Mouse (Mus musculus): ENCODE measurements around the gene B4galt1. TPM values are rescaled to one million over a fixed set of nuclear protein-coding genes. Genes with fewer than 3 reads are reported as not detected.
A peak's percentile ranks its signal among the peaks of the same experiment; 100 is the strongest.

Gene B4galt1
- polyA plus RNA-seq, 1 experiment from 2014 or later: 34.6 TPM

DNA sequence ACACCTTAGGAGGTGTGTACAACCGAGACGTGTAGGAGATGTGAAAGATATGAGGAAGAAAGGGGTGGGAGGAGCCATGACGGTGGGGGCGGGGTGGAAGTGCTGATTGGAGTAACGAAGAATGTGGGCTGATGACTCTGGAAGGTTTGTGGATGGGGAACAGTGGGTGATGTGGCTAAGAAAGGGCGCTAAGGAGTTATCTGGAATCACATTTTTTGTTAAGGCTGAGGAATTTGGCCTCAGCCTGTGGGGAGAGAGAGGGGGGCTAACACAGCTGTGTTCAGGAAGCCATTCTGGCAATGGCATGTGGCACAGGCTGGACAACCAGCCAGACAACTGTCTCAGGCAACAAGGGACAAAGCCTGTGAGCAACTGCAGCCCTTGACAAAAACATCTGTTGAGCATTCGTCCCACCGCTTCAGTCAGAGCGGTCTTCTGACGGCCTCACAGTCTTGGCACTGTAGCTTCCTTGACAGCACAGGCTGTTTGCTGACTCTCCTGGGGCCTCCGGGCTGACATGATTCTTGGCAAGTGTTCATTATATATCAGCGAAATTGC, 23.1 kb upstream of the B4galt1 start:
- Histone ChIP-seq H3K36me3 (ENCODE audit: control insufficient read depth, insufficient read depth, low read length) (no peaks in the 10 kb centered on the region), H3K9ac (ENCODE audit: low read length) (no peak overlapping the region), H3K9me3 (ENCODE audit: control insufficient read depth, low read length) (no peaks in the 10 kb centered on the region), H3K4me3 (ENCODE audit: low read depth, low read length) (no peak overlapping the region), H3K4me2 (ENCODE audit: low read depth, severe bottlenecking) (no peak overlapping the region), H3K4me1 (ENCODE audit: control insufficient read depth, insufficient read depth, low read length) (peaks cover 23% of the 10 kb centered on the region), H3K27ac (replicated peaks; ENCODE audit: low read depth, low read length) (peak overlapping the region; percentile 45; the same call in 1 of the 2 replicates), H3K27me3 (ENCODE audit: control insufficient read depth, insufficient read depth, low read length) (no peaks in the 10 kb centered on the region)
- WGBS: 38% methylated on average over 12 of the region's 12 CpGs
- peak; percentile 32; the same call in 1 of the 2 replicates for ATAC-seq (ENCODE audit: insufficient number of reproducible peaks, low FRiP score, low TSS enrichment, low read depth)
- peak; percentile 44 for DNase-seq (ENCODE audit: low spot score)

DNA sequence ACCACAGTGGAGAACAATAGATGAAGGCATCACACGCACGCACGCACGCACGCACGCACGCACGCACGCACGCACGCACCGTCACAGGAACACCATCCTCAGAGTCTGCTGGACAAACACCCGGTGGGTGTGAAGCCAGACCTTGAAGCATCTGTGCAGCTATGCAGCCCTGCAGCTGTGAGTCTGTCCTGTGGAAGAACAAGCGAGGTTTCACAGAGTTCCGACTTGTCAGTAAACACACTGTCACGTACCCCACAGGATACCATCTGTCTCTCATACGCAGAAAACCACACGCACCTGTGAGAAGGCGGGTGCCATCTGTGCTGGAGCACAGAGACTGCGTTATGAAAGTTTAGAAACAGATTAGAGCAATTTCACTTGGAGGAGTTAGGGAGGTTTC, 22.0 kb upstream of the B4galt1 start:
- H3K36me3 ChIP-seq (ENCODE audit: control insufficient read depth, insufficient read depth, low read length): no peaks in the 10 kb centered on the region
- no peak for DNase-seq (ENCODE audit: low spot score)
- H3K27me3 ChIP-seq (ENCODE audit: control insufficient read depth, insufficient read depth, low read length): no peaks in the 10 kb centered on the region
- H3K9me3 ChIP-seq (ENCODE audit: control insufficient read depth, low read length): no peaks in the 10 kb centered on the region
- ATAC-seq (ENCODE audit: insufficient number of reproducible peaks, low FRiP score, low TSS enrichment, low read depth): no peak
- no peak overlapping the region for H3K4me3 ChIP-seq (ENCODE audit: low read depth, low read length)
- H3K4me1 ChIP-seq (ENCODE audit: control insufficient read depth, insufficient read depth, low read length): peaks cover 23% of the 10 kb centered on the region
- no peak overlapping the region for H3K9ac ChIP-seq (ENCODE audit: low read length)
- no peak overlapping the region for H3K27ac ChIP-seq (replicated peaks; ENCODE audit: low read depth, low read length)
- H3K4me2 ChIP-seq (ENCODE audit: low read depth, severe bottlenecking): no peak overlapping the region
- 89% methylated on average over 20 of the region's 20 CpGs for WGBS

GRCm38 (mm10) chr4:40874794-40875552, 21.2 kb upstream of the B4galt1 start:
- H3K4me3 ChIP-seq (ENCODE audit: low read depth, low read length): no peak overlapping the region
- peak overlapping the region; percentile 63; the same call in 1 of the 2 replicates for H3K27ac ChIP-seq (replicated peaks; ENCODE audit: low read depth, low read length)
- H3K27me3 ChIP-seq (ENCODE audit: control insufficient read depth, insufficient read depth, low read length): no peaks in the 10 kb centered on the region
- DNase-seq (ENCODE audit: low spot score) (no peak), ATAC-seq (ENCODE audit: insufficient number of reproducible peaks, low FRiP score, low TSS enrichment, low read depth) (no peak)
- H3K9ac ChIP-seq (ENCODE audit: low read length): no peak overlapping the region
- no peak overlapping the region for H3K4me2 ChIP-seq (ENCODE audit: low read depth, severe bottlenecking)
- H3K4me1 ChIP-seq (ENCODE audit: control insufficient read depth, insufficient read depth, low read length): peaks cover 23% of the 10 kb centered on the region
- H3K9me3 ChIP-seq (ENCODE audit: control insufficient read depth, low read length): no peaks in the 10 kb centered on the region
- H3K36me3 ChIP-seq (ENCODE audit: control insufficient read depth, insufficient read depth, low read length): no peaks in the 10 kb centered on the region
- 81% methylated on average over 5 of the region's 5 CpGs for WGBS

- DNase-seq (ENCODE audit: low spot score): peak; percentile 57
- Histone ChIP-seq H3K9me3 (ENCODE audit: control insufficient read depth, low read length) (no peaks in the 10 kb centered on the region), H3K9ac (ENCODE audit: low read length) (peak overlapping the region; percentile 32), H3K27ac (replicated peaks; ENCODE audit: low read depth, low read length) (peak overlapping the region; percentile 63), H3K4me1 (ENCODE audit: control insufficient read depth, insufficient read depth, low read length) (peaks cover 23% of the 10 kb centered on the region), H3K36me3 (ENCODE audit: control insufficient read depth, insufficient read depth, low read length) (no peaks in the 10 kb centered on the region), H3K27me3 (ENCODE audit: control insufficient read depth, insufficient read depth, low read length) (no peaks in the 10 kb centered on the region), H3K4me2 (ENCODE audit: low read depth, severe bottlenecking) (no peak overlapping the region), H3K4me3 (ENCODE audit: low read depth, low read length) (no peak overlapping the region)
- ATAC-seq (ENCODE audit: insufficient number of reproducible peaks, low FRiP score, low TSS enrichment, low read depth): peak; percentile 22; the same call in 1 of the 2 replicates
- 13% methylated on average over 6 of the region's 6 CpGs for WGBS
These were observed 20.4 kb upstream of the B4galt1 start for GRCm38 (mm10) chr4:40874151-40874600.

DNA sequence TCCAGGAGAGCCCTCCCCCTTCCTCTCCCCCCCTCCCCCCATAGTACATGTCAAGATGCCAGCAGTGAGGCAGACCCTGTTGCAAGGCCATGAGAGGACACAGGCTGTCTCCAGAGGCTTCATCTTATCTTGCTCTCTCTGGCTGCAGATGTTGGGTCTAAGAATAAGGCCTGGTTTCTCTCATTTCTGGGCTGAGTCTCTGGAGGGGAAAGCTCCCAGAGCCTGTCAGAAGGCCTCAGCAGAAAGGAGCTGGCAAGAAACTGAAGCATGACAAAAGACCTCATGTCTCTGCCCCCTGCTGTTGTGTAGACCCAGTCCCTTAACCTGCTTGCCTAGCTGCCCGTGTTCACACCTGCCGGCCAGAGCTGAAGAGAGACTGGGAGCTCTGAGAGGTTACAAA, 19.5 kb upstream of the B4galt1 start:
- Histone ChIP-seq H3K36me3 (ENCODE audit: control insufficient read depth, insufficient read depth, low read length) (no peaks in the 10 kb centered on the region), H3K4me3 (ENCODE audit: low read depth, low read length) (no peak overlapping the region), H3K27me3 (ENCODE audit: control insufficient read depth, insufficient read depth, low read length) (no peaks in the 10 kb centered on the region), H3K27ac (replicated peaks; ENCODE audit: low read depth, low read length) (peak overlapping the region; percentile 63; the same call in 1 of the 2 replicates), H3K4me2 (ENCODE audit: low read depth, severe bottlenecking) (no peak overlapping the region), H3K9me3 (ENCODE audit: control insufficient read depth, low read length) (no peaks in the 10 kb centered on the region), H3K9ac (ENCODE audit: low read length) (peak overlapping the region; percentile 32), H3K4me1 (ENCODE audit: control insufficient read depth, insufficient read depth, low read length) (peaks cover 23% of the 10 kb centered on the region)
- WGBS: 66% methylated on average over 2 of the region's 2 CpGs
- DNase-seq (ENCODE audit: low spot score): no peak
- ATAC-seq (ENCODE audit: insufficient number of reproducible peaks, low FRiP score, low TSS enrichment, low read depth): no peak

GRCm38 (mm10) chr4:40872129-40872528, 18.3 kb upstream of the B4galt1 start:
- no peak overlapping the region for H3K4me3 ChIP-seq (ENCODE audit: low read depth, low read length)
- no peak overlapping the region for H3K27ac ChIP-seq (replicated peaks; ENCODE audit: low read depth, low read length)
- no peaks in the 10 kb centered on the region for H3K27me3 ChIP-seq (ENCODE audit: control insufficient read depth, insufficient read depth, low read length)
- H3K9ac ChIP-seq (ENCODE audit: low read length): no peak overlapping the region
- no peak for ATAC-seq (ENCODE audit: insufficient number of reproducible peaks, low FRiP score, low TSS enrichment, low read depth)
- no peaks in the 10 kb centered on the region for H3K9me3 ChIP-seq (ENCODE audit: control insufficient read depth, low read length)
- H3K36me3 ChIP-seq (ENCODE audit: control insufficient read depth, insufficient read depth, low read length): no peaks in the 10 kb centered on the region
- H3K4me2 ChIP-seq (ENCODE audit: low read depth, severe bottlenecking): no peak overlapping the region
- H3K4me1 ChIP-seq (ENCODE audit: control insufficient read depth, insufficient read depth, low read length): peaks cover 19% of the 10 kb centered on the region
- DNase-seq (ENCODE audit: low spot score): no peak
- WGBS: 93% methylated on average over 3 of the region's 3 CpGs

DNA sequence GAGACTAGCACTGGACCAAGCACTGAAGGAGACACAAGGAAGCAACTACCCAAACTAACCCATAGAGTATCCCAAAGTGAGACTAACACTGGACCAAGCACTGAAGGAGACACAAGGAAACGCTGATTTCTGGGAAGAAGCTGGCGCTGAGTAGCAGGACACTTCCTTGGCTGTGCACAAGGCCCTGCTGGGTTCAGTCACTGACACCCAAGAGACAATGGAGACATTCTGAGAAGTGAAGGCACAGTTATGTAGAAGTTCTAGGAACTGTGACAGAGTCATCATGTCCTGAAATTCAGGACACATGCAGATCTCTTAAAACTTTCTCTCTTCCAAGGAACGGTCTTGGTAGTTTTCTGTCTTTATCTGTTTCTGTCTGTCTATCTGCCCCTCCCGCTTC, 16.4 kb upstream of the B4galt1 start:
- no peak for DNase-seq (ENCODE audit: low spot score)

DNA sequence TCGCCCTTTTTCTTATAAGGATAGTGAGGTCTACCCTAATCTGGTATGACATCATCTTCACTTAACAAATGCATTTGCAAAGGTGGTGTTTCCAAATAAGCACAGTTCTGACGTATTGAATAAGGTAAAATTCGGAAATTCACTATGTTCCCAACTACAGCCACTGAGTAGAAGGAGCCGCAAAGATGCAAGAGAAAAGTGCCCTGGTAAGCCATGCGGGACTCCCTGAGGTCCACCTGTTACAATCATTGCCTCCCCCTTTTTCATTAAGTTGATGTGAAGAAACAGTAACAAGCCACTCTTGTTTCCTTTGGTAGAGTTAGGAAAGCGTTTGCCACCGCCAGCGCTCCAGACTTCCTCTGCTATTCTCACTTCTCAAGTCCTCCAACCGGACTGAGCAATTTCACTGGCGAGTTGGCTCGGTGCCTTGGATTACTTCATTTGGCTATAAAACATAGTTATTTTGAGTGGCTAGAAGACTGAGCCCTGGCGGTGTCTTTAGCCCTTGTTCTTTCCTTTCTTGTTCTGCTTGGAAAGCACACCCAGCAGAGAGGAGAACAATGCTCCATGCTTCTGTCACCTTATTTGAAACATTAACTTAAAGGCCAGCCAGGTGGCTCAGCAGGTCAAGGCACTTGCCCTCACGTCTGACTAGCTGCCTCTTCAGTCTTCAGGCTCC, 14.9 kb upstream of the B4galt1 start:
- no peak overlapping the region for H3K4me3 ChIP-seq (ENCODE audit: low read depth, low read length)
- no peak overlapping the region for H3K9ac ChIP-seq (ENCODE audit: low read length)
- no peaks in the 10 kb centered on the region for H3K9me3 ChIP-seq (ENCODE audit: control insufficient read depth, low read length)
- H3K4me2 ChIP-seq (ENCODE audit: low read depth, severe bottlenecking): no peak overlapping the region
- H3K36me3 ChIP-seq (ENCODE audit: control insufficient read depth, insufficient read depth, low read length): no peaks in the 10 kb centered on the region
- peaks cover 4% of the 10 kb centered on the region for H3K4me1 ChIP-seq (ENCODE audit: control insufficient read depth, insufficient read depth, low read length)
- DNase-seq (ENCODE audit: low spot score): no peak
- ATAC-seq (ENCODE audit: insufficient number of reproducible peaks, low FRiP score, low TSS enrichment, low read depth): no peak
- no peaks in the 10 kb centered on the region for H3K27me3 ChIP-seq (ENCODE audit: control insufficient read depth, insufficient read depth, low read length)
- 66% methylated on average over 13 of the region's 13 CpGs for WGBS
- no peak overlapping the region; the same call in 1 of the 2 replicates for H3K27ac ChIP-seq (replicated peaks; ENCODE audit: low read depth, low read length)

More for the DNA sequence above, 16.4 kb upstream of the B4galt1 start:
- WGBS: 89% methylated on average over 4 of the region's 4 CpGs
- no peak overlapping the region for H3K9ac ChIP-seq (ENCODE audit: low read length)
- no peaks in the 10 kb centered on the region for H3K27me3 ChIP-seq (ENCODE audit: control insufficient read depth, insufficient read depth, low read length)
- H3K9me3 ChIP-seq (ENCODE audit: control insufficient read depth, low read length): no peaks in the 10 kb centered on the region
- H3K4me1 ChIP-seq (ENCODE audit: control insufficient read depth, insufficient read depth, low read length): peaks cover 13% of the 10 kb centered on the region
- no peaks in the 10 kb centered on the region for H3K36me3 ChIP-seq (ENCODE audit: control insufficient read depth, insufficient read depth, low read length)
- H3K4me2 ChIP-seq (ENCODE audit: low read depth, severe bottlenecking): no peak overlapping the region
- no peak overlapping the region for H3K4me3 ChIP-seq (ENCODE audit: low read depth, low read length)
- ATAC-seq (ENCODE audit: insufficient number of reproducible peaks, low FRiP score, low TSS enrichment, low read depth): no peak
- no peak overlapping the region for H3K27ac ChIP-seq (replicated peaks; ENCODE audit: low read depth, low read length)
